Mouse (Mus musculus) neural tube, embryonic 13.5 days (tissue): ENCODE results near the gene Slc4a5. TPM values are rescaled to one million over a fixed set of nuclear protein-coding genes. Genes with fewer than 3 reads are reported as not detected.

Experiments
- ATAC-seq: fragments of 200-750 bp; cut with Nextera tagmentation; 2 replicates; pipeline ENCODE4 v1.8.0; 2017; ENCODE audit warnings: low read depth, mild to moderate bottlenecking, moderate TSS enrichment, moderate library complexity
- H3K27ac ChIP-seq: fragments of 300-500 bp; sonication (generic); replicated peaks from 2 replicates; pipeline ENCODE4 v1.5.1; 2015; ENCODE audit warnings: moderate library complexity, mild to moderate bottlenecking, inconsistent platforms
- H3K27me3 ChIP-seq: fragments of 300-500 bp; sonication (generic); 2 replicates; pipeline ENCODE4 v1.6.1; 2015; ENCODE audit warnings: mild to moderate bottlenecking, inconsistent platforms
- H3K36me3 ChIP-seq: fragments of 300-500 bp; sonication (generic); 2 replicates; pipeline ENCODE4 v1.6.1; 2015; ENCODE audit warnings: mild to moderate bottlenecking, inconsistent platforms
- H3K4me1 ChIP-seq: fragments of 300-500 bp; sonication (generic); replicated peaks from 2 replicates; pipeline ENCODE4 v1.6.1; 2015; ENCODE audit warnings: inconsistent platforms
- H3K4me2 ChIP-seq: fragments of 300-500 bp; sonication (generic); 2 replicates; pipeline ENCODE4 v1.6.1; 2015; ENCODE audit warnings: inconsistent platforms, mild to moderate bottlenecking, moderate library complexity
- H3K4me3 ChIP-seq: fragments of 300-500 bp; sonication (generic); 2 replicates; pipeline ENCODE4 v1.5.1; 2015; ENCODE audit warnings: mild to moderate bottlenecking, inconsistent platforms
- H3K9ac ChIP-seq: fragments of 300-500 bp; sonication (generic); 2 replicates; pipeline ENCODE4 v1.6.1; 2015; ENCODE audit warnings: moderate library complexity, mild to moderate bottlenecking, inconsistent platforms
- H3K9me3 ChIP-seq: fragments of 300-500 bp; sonication (generic); 2 replicates; pipeline ENCODE4 v1.6.1; 2016; ENCODE audit warnings: inconsistent platforms
- WGBS: fragments of 180-500 bp; shearing (Covaris S2); methylation state at CpG from one replicate; pipeline ENCODE4 v1.1.7; 2015; 5-methylcytosine and 5-hydroxymethylcytosine counted together
- polyA plus RNA-seq: library from polyadenylated mRNA; unstranded; fragments of >200 nt; fragmentation: Nextera tagmentation; extraction: Ambion mirVana; gene quantifications from 2 replicates; pipeline ENCODE4 v1.2.1, GENCODE M21; 2015

Gene Slc4a5
- polyA plus RNA-seq, 1 experiment from 2014 or later: 0.17 TPM

GRCm38 (mm10) chr6:83273733-83274132 is 54.1 kb downstream of the Slc4a5 start:
- no peak for ATAC-seq
- WGBS: 90% methylated on average over 11 of the region's 11 CpGs
- H3K4me1 ChIP-seq: 0 out of 2 replicates have a peak, but pooled peaks cover 2% of the 10 kb centered on the region

DNA sequence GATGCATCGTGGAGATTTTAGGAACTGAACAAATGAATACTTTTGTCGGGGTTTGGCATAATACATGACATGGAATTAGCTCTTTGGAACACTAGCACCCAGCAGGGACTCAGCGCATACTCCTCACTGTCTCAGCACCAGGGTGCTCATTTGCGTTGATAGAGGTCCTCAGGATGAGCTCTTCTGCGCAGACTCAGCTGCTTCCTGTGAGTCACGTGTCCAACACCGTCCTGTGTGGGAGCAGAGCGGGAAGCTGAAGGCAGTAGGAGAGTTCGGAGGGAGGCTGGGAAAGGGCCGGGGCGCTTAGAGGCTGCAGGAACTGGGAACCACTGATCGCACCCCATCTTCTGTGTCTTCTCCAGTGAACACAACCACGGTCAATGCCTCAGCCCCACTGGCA is 57.5 kb downstream of the Slc4a5 start:
- Histone ChIP-seq H3K36me3 (no peaks in the 10 kb centered on the region), H3K9ac (no peak overlapping the region), H3K4me2 (no peak overlapping the region), H3K4me3 (no peak overlapping the region), H3K27me3 (no peaks in the 10 kb centered on the region), H3K4me1 (no peaks in the 10 kb centered on the region), H3K9me3 (no peaks in the 10 kb centered on the region; the same call in 1 of the 2 replicates), H3K27ac (no peak overlapping the region)
- no peak for ATAC-seq
- WGBS: 72% methylated on average over 13 of the region's 13 CpGs

More at GRCm38 (mm10) chr6:83273733-83274132, 54.1 kb downstream of the Slc4a5 start:
- H3K9me3 ChIP-seq: no peaks in the 10 kb centered on the region; the same call in 1 of the 2 replicates
- no peak overlapping the region for H3K9ac ChIP-seq
- no peaks in the 10 kb centered on the region for H3K36me3 ChIP-seq
- peaks cover 6% of the 10 kb centered on the region; the same call in 1 of the 2 replicates for H3K27me3 ChIP-seq
- no peak overlapping the region for H3K4me2 ChIP-seq
- H3K27ac ChIP-seq: no peak overlapping the region
- H3K4me3 ChIP-seq: no peak overlapping the region

DNA sequence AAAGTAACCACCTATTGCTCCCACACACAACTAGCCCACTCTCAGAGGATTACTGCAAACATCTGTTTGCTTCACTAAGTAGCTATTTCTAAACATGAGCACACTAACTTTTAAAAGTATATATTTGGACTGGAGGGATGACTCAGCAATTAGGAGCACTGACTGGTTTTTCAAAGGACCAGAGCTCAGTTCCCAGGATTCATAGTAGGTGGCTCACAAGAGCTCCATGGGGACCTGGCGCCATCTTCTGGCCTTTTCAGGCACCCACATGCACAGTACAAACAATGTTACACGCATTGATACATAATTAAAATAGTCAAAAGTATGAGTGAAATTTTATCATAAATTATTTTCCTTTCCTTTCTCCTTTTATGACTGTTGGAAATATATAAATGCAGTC is 59.3 kb downstream of the Slc4a5 start:
- Histone ChIP-seq H3K27me3 (no peaks in the 10 kb centered on the region), H3K9ac (no peak overlapping the region), H3K4me3 (no peak overlapping the region), H3K4me2 (no peak overlapping the region), H3K27ac (no peak overlapping the region), H3K36me3 (no peaks in the 10 kb centered on the region), H3K9me3 (no peaks in the 10 kb centered on the region; the same call in 1 of the 2 replicates), H3K4me1 (no peaks in the 10 kb centered on the region)
- no peak for ATAC-seq
- 20% methylated on average over 2 of the region's 2 CpGs for WGBS

- Histone ChIP-seq H3K27ac (no peak overlapping the region), H3K9me3 (no peaks in the 10 kb centered on the region; the same call in 1 of the 2 replicates), H3K4me1 (no peaks in the 10 kb centered on the region), H3K9ac (no peak overlapping the region), H3K27me3 (no peaks in the 10 kb centered on the region), H3K4me3 (no peak overlapping the region), H3K4me2 (no peak overlapping the region), H3K36me3 (no peaks in the 10 kb centered on the region)
- WGBS: 81% methylated on average over 8 of the region's 8 CpGs
- ATAC-seq: no peak
These were observed 60.8 kb downstream of the Slc4a5 start for GRCm38 (mm10) chr6:83280256-83280955.

- 86% methylated on average over 7 of the region's 7 CpGs for WGBS
- H3K27me3 ChIP-seq: no peaks in the 10 kb centered on the region
- no peak for ATAC-seq
- H3K36me3 ChIP-seq: peaks cover 10% of the 10 kb centered on the region
- no peak overlapping the region for H3K9ac ChIP-seq
- no peak overlapping the region for H3K27ac ChIP-seq
- H3K4me2 ChIP-seq: no peak overlapping the region
- H3K9me3 ChIP-seq: no peaks in the 10 kb centered on the region
- H3K4me1 ChIP-seq: peaks cover 12% of the 10 kb centered on the region
- no peak overlapping the region for H3K4me3 ChIP-seq
These were observed 81.0 kb downstream of the Slc4a5 start for GRCm38 (mm10) chr6:83300447-83301229.

- Histone ChIP-seq H3K27me3 (no peaks in the 10 kb centered on the region), H3K4me2 (no peak overlapping the region), H3K27ac (no peak overlapping the region), H3K4me1 (peaks cover 12% of the 10 kb centered on the region), H3K9me3 (no peaks in the 10 kb centered on the region), H3K9ac (no peak overlapping the region), H3K4me3 (no peak overlapping the region), H3K36me3 (peaks cover 17% of the 10 kb centered on the region)
- ATAC-seq: no peak
- WGBS: 95% methylated on average over 2 of the region's 2 CpGs
These were observed 81.7 kb downstream of the Slc4a5 start for GRCm38 (mm10) chr6:83301294-83301693.

DNA sequence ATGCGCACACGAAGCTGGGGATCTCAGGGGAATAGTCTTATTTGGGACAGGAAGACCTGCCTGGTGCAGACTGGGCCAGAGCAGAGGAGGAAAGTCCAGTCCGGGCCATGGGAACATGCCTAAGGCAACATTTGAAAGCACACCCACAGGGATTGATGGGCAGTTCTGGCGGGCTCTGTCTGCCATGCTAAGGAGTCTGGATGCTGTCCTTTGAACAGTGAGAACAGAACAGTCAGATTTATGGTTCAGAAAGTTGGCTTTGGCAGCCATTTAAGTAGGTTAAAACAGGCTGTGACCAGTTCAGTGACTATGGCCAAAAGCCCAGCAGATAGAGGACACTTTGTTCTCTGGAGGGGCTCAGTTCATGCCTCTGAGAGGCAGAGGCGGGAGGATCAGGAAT is 82.6 kb downstream of the Slc4a5 start:
- no peak overlapping the region for H3K4me3 ChIP-seq
- H3K4me2 ChIP-seq: no peak overlapping the region
- WGBS: 42% methylated on average over 5 of the region's 5 CpGs
- H3K9me3 ChIP-seq: no peaks in the 10 kb centered on the region
- no peaks in the 10 kb centered on the region for H3K27me3 ChIP-seq
- peak overlapping the region; percentile 70 for H3K27ac ChIP-seq
- peak; percentile 86 for ATAC-seq
- H3K9ac ChIP-seq: no peak overlapping the region
- H3K36me3 ChIP-seq: peaks cover 27% of the 10 kb centered on the region
- peaks cover 12% of the 10 kb centered on the region for H3K4me1 ChIP-seq

- H3K4me1 ChIP-seq: no peaks in the 10 kb centered on the region
- no peak overlapping the region for H3K4me2 ChIP-seq
- no peak for ATAC-seq
- WGBS: 93% methylated on average over 7 of the region's 7 CpGs
- H3K27ac ChIP-seq: no peak overlapping the region
- H3K9me3 ChIP-seq: no peaks in the 10 kb centered on the region
- no peak overlapping the region for H3K9ac ChIP-seq
- H3K36me3 ChIP-seq: peaks cover 74% of the 10 kb centered on the region
- H3K4me3 ChIP-seq: no peak overlapping the region
- H3K27me3 ChIP-seq: no peaks in the 10 kb centered on the region
These were observed 89.4 kb downstream of the Slc4a5 start for GRCm38 (mm10) chr6:83309017-83309416.

DNA sequence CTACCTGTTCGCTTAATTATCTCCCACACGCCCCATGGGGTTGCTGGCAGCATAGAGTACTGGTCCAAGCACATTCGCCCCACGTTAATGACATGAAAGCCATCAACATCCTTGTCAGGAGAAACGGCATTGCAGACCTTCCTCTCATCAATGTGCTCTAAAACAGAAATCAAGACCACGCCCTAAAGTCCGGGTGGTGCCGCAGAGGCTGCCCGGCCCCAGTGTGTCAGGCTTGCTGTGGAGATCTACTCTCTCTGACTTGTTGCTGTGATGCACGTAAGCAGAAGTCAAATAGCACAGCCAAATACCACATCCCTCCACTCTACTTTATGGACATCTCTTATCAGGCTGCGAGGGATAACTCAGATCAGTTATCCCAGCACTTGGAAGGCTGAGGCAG is 91.6 kb downstream of the Slc4a5 start:
- 93% methylated on average over 11 of the region's 11 CpGs for WGBS
- no peak for ATAC-seq
- H3K9me3 ChIP-seq: no peaks in the 10 kb centered on the region

GRCm38 (mm10) chr6:83312021-83312420 is 92.4 kb downstream of the Slc4a5 start:
- Histone ChIP-seq H3K4me3 (no peak overlapping the region), H3K36me3 (peaks cover 49% of the 10 kb centered on the region), H3K9ac (no peak overlapping the region), H3K9me3 (no peaks in the 10 kb centered on the region), H3K4me1 (peaks cover 19% of the 10 kb centered on the region), H3K4me2 (no peak overlapping the region), H3K27me3 (no peaks in the 10 kb centered on the region), H3K27ac (no peak overlapping the region)
- no peak for ATAC-seq
- WGBS: 91% methylated on average over 7 of the region's 7 CpGs

More for the DNA sequence above, 91.6 kb downstream of the Slc4a5 start:
- Histone ChIP-seq H3K27ac (no peak overlapping the region), H3K27me3 (no peaks in the 10 kb centered on the region), H3K4me3 (no peak overlapping the region), H3K4me1 (peaks cover 11% of the 10 kb centered on the region), H3K9ac (no peak overlapping the region), H3K36me3 (peaks cover 58% of the 10 kb centered on the region), H3K4me2 (no peak overlapping the region)

DNA sequence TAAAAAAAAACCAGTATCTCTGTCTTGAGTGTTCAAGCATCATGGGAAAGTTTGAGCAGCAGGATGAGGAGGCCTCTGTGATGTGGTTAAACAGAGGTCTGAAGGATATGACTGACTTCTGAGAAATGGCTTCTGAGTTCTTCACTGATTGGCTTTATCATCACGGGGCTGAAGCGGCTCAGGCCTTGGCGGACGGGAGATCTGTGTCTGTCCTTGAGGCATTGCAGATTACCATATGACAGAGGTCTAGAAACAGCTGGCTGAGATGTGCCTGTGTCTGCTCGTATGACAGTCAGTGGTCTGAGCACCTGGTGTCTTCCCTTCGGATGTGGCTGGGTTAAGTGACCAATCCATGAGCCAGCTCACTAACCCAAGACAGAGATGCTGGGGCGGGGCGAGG is 92.9 kb downstream of the Slc4a5 start:
- Histone ChIP-seq H3K4me1 (peaks cover 19% of the 10 kb centered on the region), H3K27me3 (no peaks in the 10 kb centered on the region), H3K36me3 (peaks cover 44% of the 10 kb centered on the region), H3K4me2 (no peak overlapping the region), H3K9me3 (no peaks in the 10 kb centered on the region), H3K9ac (no peak overlapping the region), H3K27ac (no peak overlapping the region), H3K4me3 (no peak overlapping the region)
- no peak for ATAC-seq
- 90% methylated on average over 8 of the region's 8 CpGs for whole genome bisulfite sequencing

GRCm38 (mm10) chr6:83315293-83315692 is 95.7 kb downstream of the Slc4a5 start:
- no peak for ATAC-seq
- Histone ChIP-seq H3K4me3 (0 out of 2 replicates have a peak overlapping the region, but pooled peaks have one; percentile 86), H3K27ac (no peak overlapping the region), H3K9ac (0 out of 2 replicates have a peak overlapping the region, but pooled peaks have one; percentile 43), H3K9me3 (no peaks in the 10 kb centered on the region), H3K36me3 (peaks cover 26% of the 10 kb centered on the region), H3K4me2 (peak overlapping the region; percentile 90), H3K4me1 (peaks cover 19% of the 10 kb centered on the region), H3K27me3 (no peaks in the 10 kb centered on the region)
